Mouse (Mus musculus) spleen, adult 18-20 months (tissue): ENCODE data around the gene Dlg4.
A peak's percentile ranks its signal among the peaks of the same experiment; 100 is the strongest.

Experiments
- DNase-seq, 2 experiments: peaks; one replicate each; pipeline ENCODE4 v3.0.0; 2022; ENCODE audit warnings: mixed read lengths in 2 of 2

The Dlg4 gene

DNA sequence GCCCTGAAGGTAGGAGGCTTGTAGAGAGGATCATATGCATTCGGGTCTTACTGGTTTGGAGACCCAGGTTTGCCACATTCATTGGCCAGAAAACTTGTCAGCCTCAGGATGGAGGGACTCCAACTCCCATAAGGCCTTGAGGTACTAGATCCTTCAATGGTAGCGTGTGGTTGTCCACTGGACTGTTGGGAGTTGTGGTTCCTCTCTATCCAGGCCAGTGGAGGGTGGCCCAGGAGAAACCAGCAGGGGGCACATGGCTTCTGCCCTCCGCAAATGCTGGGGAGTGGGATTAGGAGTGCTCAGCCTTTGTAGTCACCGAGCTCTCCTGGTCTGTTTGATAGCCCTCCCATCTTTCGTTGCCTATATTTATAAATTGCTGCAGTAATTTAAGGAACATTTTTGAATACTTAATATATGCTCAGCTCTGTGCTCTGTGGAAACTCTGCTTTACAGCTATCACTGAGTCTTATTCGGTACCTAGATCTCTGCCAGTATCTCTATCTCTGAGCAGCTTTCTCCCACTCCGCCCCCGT, 4.1 kb downstream of the Dlg4 start:
- peak; percentile 52 to 60 for DNase-seq

DNA sequence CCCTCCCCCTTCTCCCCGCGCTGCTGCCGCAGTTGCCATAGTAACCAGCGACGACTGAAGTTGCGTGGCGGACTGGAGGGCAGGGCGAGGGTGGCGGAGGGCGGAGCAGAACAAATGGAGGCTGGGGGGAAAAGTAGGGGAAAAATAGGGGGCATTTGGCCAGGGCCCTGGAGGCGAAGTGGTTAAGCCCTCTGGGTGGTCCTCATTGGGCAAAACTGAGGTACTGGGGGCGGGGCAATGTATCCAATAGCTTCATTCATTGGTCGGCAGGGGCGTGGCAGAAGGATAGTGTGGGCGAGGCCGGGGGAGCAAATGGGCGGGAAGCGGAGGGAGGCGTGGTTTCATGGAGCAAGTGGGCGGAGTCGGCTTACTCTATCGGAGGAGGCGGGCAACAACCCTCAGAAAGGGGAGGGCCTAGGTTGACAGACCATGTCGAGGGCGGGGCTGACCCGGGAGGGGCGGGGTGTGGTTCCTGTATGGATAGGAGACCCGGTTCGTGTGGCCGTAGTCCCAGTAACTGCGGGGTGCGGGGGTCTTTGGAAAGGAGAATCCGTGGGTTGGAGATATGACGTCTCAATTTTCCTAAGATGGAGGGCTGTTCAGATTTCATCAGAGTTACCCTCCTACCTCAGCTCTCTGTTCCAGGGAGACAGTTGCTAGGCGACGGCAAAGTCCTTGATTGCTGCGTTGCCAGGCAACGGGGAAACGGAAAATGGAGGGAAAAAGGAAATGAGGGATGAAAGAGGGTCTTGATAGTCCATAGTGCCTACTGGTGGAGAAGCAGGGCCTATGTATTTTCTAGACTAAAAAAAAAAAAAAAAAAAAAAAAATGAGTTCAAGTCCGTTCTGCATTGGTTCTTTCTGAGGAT, 4.8 kb downstream of the Dlg4 start:
- peak; percentile 86 to 88 for DNase-seq

DNA sequence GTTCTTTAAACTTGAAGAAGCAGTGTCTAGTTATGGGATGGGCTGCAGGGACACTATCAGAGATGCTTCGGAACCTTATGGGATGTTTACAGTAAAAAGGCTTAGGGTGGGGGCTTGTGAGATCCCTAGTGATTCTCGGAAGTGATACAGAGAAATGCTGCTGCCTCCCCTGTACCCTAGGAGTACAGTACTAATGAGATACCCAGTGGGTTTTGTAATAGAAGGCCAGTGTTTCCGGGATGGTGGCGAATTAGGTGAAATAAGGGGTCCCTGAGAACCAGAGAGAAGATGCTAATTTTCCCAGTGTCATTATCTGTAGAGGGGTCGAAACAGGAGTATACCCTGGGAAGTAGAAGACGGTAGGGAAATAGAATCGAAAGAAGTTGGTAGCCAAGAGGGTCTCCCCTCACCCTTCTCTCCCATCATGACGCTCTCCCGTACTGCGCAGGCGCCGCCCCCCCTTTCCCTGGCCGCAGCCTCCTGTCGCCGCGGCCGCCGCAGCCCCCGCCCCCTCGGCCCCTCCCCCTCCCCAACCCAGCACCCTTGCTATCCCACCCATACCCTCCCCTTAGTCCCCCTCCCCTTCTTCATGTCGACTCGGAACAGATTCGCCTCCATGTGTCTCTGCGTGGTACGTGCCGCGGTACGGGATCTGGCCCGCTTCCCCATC, 6.9 kb downstream of the Dlg4 start:
- no peak for DNase-seq

DNA sequence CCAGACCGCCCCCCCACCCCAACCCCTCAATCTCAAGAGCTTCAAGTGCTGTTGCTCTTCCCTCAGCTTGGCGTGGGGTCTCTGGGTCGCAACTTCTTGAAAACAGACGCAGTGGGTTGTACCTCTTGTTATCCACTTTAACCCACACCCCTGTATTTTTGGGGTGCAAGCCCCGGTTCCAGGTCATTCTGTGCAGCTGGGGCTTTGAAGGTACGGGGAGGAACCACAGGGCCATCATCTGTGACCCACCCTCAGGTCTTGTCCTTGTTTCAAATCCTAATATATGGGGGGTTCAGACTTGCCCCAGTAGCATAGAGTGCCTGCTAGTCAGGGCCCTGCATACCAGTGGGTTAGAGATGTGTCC, 7.4 kb downstream of the Dlg4 start:
- DNase-seq, result no peak

DNA sequence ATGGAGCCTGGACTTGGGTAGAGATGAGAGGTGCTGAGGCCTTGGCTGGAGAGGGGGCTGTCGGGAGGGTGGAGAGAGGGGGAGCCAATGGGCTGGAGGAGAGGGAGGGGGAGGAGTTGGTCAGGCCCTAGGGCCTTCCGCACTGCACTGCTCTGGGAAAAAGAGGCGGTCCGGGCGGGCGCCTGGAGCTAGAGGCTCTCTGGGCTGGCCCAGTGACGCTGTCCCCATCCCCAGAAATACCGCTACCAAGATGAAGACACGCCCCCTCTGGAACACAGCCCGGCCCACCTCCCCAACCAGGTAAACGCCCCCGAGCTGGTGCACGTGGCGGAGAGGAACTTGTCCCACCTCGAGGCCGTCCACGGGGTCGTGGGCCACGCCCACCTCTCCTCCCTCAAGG, 9.9 kb downstream of the Dlg4 start:
- no peak for DNase-seq

DNA sequence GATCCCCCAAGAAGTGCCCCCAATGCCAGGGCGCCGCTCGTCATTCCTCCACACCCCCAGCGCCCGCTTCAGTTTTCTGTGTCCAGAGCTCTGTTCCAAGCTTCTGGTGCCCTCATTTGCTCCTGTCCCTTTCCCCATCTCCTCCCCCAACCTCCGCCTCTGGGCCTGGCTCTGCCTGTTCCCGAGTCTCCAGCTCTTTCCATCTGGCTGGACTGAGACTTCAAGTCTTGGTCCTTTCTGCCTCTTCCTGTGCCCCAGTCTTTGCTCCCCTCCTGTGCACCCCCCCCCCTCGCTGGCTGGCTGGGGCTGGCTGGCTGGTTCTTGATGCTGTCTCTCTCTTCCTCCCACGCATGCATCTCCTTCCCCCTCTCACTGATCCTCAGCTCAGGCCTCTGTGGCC, 10.7 kb downstream of the Dlg4 start:
- no peak for DNase-seq

DNA sequence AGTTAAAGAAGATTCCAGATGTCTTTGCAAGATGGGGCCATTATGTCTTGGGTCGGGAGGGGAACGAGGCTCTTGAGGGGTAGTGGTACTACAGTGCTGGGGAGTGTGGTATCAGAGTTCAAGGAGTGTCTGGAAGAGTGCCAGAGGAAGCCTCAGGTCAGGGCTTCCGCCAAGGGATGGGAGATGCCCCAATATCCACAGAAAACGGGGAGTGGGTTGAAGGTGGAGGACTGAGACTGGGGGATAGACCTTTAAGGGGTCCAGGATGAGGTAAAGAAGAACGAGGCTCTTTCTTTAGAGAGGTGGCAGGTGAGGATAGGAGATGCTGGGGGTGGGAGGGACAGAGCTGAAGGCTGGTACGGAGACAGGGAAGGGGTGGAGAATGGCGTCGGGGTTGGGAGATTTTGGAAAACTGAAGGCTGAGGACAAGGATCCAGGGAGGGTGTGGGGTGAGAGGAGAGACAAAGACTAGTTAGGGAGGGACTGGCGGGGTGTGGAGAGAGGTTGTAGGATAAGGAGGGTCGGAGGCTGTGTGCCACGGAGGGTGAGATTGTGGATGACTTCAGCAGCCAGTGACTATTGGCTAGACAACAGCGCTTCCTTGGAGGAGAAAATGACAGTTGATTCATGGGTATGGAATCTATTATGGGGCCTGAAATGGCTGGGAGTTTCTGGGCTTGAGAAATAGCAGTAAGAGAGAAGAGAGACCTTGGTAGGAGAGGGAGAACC, 11.8 kb downstream of the Dlg4 start:
- no peak for DNase-seq

DNA sequence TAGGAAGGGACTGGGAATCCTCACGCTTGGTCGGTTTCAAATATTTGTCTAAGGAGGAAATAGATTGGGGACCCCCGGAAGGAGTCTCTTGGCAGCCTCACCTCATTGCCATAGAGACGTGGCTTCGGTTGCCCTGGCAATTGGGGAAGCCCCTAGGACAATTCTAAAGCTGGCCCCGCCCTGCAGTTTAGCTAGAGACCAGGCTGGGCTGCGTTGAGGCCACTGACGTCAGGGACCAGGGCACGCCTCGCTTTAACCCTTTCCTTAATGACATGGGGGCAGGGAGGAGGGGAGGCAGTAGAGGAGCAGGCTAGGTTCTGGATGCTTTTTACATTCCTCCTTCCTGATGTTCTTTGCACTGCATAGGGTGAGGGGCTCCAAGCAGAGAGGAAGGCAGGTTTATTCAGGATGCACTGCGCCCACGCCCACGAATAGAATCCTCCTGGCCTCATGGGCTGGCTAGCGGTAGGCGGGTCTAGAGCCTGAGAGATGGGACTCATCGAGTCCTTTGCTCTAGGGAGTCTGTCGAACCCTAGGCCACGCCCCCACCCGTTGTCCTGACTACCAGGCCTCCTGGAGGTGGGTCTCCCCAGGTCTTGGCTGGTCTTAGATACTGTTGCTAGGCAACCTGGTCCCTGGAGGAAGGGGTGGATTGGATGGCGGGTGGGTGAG, 12.5 kb downstream of the Dlg4 start:
- DNase-seq, result peak; percentile 65 to 66

DNA sequence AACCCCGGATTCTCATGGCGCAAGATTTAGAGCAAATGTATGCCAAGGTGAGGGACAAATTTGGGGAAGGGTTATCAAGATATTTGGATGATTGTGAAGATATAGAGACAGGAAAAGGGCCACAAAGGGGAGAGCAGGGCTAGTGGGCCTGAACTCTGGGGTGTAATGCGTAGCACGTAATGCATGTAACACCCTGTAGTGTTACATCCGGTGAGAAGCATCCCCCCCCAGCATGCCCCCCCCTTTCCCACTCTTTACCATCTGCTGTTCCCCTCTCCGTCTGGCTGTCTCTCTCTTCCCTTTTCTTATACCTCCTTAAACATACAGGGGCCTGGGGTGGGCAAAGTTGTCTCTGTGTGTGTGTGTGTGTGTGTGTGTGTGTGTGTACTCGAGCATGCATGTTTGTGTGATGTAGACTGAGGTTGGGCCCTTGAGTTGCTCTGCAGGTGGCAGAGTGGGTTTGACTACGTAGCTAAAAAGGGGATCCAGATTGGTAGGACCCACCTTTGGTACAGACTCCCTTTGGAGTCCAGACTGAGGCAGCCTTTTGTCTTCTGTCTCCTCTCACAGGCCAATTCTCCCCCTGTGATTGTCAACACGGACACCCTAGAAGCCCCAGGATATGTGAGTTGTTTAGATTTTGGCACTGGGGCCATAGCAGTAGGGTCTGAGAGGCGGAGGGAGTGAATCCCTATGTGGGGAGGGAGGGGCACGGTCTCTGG, 13.2 kb downstream of the Dlg4 start:
- DNase-seq, result no peak

DNA sequence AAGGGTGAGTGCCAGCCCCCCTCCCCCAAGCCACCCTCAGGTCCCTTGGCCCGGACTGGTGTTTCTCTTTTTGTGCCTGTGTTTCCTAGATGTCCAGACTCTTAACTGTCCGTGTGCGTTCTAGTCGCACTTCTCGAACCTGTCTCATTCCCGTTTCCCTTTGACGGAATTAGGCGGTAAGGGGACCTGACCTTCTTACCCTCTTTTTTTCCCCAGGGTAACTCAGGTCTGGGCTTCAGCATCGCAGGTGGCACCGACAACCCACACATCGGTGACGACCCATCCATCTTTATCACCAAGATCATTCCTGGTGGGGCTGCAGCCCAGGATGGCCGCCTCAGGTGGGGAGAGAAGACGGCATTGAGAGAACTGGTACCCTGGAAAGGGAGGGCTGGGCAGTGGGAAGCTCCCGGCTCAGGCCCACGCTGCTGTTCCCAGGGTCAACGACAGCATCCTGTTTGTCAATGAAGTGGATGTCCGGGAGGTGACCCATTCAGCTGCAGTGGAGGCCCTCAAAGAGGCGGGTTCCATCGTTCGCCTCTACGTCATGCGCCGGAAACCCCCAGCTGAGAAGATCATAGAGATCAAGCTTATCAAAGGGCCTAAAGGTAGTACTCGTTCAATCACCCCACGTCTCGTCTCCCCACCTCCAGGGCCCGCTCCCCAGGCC, 14.0 kb downstream of the Dlg4 start:
- DNase-seq, result no peak

DNA sequence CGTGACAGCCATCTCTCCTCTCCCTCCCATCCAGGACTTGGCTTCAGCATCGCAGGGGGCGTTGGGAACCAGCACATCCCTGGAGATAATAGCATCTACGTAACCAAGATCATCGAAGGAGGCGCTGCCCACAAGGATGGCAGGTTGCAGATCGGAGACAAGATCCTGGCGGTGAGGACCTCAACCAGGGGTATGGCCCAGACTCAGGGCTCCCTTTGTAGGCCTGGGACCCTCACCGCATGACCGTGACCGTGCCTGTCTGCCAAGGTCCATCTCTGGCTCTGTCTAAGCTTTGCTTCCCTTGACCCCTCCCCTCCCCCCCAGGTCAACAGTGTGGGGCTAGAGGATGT, 14.6 kb downstream of the Dlg4 start:
- no peak for DNase-seq

DNA sequence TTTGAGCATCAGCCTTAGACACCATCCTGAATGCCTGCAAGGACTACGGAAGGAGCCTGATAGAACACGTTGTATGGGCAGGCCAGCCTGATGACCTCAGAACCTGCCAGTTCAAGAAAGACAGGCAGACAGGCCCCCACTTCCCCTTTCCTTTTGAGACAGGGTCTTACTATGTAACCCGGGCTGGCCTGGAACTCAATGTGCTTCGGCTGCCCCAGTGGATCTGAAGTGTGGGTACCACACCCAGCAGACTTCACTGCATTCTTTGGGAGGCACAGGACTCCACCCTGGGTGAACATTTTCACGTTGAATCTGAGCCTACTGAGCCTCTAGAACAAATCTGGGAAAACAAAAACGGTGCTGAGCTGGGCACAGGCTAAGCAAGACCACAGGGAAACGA, 21.4 kb downstream of the Dlg4 start:
- DNase-seq, result no peak

DNA sequence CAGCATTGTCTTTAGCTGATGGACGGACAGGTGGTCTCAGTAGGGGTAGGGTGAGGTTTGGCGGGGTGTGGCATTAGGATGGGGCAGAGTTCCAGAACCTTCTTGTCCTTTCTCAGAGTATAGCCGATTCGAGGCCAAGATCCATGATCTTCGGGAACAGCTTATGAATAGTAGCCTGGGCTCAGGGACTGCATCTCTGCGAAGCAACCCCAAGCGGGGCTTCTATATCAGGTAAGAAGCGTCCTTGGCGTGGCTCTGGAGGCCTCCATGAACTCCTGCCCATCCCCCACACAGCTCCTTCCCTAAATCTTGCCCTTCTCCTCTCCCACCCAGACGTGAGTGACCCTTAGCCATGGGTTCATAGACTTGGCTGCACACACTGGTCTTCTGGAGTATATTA, 22.9 kb downstream of the Dlg4 start:
- no peak for DNase-seq

DNA sequence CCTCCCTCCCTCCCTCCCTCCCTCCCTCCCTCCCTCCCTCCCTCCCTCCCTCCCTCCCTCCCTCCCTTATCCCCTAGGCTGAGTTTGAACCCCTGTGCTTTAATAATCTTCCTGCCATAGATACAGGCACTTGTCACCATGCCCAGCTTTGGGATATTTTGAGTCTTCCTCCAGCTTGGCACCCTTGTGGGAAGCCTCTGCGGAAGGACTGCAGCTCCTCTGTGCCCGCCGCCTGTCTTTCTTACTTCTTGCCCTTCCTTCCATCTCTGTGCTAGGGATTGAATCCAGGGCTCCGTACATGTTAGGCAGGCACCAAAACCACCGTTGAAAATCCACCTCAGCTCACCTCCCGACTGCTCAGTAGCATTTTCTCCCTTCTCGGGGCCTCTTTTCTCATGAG, 23.4 kb downstream of the Dlg4 start:
- no peak for DNase-seq

DNA sequence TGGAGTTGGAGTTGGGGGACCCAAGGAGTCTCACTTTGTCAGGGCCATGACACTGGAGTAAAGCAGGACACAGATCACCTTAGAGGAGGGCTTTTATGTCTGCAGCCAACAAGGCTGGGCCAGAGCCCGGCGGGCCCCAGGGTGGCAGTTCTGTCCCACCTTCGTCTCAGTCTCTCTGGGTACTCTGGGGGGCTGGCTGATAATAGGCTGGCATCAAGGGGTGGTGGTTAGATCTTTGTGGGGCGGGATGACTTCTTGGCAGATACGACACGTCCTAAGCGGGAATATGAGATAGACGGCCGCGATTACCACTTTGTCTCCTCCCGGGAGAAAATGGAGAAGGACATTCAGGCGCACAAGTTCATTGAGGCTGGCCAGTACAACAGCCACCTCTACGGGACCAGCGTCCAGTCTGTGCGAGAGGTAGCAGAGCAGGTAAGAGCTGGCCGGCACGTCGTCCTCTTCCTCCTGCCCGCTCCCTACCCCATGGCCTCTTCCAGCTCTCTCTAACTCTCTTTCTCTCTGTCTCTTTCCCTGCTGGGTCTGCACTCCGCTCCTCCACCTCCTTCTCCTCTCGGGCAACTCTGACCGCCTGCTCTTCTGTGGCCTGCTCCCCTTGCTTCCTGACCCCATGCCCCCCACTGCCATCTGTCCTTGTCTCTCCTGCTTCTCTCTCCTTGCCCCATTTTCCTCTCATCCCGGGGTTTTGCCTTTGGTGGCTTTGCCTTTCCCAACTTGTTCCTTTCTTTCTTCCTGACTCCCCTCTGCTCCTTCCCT, 25.8 kb downstream of the Dlg4 start:
- no peak for DNase-seq

DNA sequence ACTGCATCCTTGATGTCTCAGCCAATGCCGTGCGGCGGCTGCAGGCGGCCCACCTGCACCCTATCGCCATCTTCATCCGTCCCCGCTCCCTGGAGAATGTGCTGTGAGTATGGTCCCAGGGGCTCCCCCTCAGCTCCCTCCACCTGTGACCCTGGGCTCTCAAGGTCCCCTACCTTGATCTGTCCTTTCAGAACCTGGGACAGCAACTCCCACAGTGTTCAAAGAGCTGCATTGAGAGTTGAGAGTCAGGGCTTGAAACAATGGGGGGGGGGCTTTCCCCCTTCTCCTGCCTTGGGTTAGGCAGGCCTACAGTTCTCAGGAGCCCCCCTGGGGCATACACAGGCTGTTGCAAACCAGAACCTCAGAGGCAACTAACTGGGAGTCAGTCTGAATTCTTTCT, 26.9 kb downstream of the Dlg4 start:
- no peak for DNase-seq

DNA sequence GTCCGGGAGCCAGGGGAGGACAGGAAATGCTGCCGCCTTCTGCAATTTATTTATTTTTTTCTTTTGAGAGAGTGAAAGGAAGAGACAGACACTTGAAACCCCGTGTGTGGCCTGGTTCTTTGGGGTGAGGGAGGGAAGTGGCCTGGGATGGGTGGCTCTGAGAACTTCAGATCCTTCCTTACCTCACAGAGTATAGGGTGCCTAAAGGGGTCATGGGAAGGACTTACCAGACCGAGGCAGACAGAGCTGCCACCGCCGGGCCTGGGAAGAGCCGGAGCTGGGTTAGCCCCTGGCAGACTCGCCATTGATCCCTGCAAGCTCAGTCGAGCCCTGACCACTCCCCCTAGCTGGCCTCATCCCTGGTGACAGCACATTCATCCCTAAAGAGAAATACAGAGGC, 28.7 kb downstream of the Dlg4 start:
- DNase-seq, result no peak

DNA sequence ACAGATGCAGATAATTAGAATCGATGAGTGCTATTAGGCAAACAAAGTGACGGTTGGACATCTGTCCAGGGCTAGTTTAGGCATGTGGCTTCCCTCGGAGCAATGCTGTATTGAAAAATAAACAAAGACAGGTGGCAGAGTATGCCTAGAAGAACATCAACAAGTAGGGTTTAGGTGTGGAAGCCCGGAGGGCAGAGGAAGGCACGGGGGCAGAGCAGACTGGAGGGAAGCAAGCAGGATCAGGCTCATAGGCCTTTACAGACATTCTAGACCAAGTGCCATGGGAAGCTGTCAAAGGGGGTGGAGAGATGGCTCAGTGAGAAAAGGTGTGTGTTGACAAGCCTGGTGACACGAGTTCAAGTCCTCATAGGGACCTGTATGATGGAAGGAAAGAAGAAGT, 32.6 kb downstream of the Dlg4 start:
- no peak for DNase-seq

DNA sequence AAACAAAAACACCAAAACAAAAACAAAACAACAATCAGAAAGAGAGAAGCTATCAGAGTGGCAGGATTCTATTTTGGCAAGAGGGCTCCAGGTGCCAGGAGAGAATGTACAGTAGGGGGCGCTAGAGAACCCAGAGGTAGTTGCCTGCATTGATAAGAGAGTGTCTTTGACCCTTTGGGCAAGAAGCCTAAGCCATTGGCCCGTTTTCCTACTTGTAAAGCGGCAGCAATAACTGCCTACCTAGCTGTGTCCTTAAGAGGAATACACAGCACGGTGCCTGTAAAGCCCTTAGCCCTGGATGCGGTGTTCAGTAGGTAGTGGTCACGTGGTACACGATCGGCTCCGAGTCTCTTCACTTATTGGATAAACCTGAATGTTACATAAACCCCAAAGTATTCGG, 33.1 kb downstream of the Dlg4 start:
- DNase-seq, result no peak

DNA sequence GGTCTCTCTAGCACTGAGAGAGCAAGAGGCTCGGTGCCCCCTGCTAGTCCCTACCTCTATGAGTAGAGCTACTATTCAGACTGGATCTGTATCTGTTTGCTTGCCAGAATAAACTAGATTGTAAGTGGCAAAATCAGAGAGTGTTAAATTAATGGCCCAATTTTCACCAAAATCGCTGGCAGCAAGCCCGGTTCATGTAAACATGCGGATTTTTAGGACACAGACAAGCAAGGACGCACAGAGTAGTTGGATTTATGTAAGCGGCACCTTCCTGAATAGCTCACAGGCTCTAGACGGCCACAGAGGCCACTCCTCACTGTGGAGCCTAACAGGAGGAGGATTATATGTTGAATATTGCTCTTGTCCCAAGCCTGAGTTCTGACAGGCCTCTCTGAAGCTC, 36.4 kb downstream of the Dlg4 start:
- no peak for DNase-seq
